Mouse (Mus musculus) heart, adult 2 months (tissue): ENCODE results near the gene AI597479. TPM values are rescaled to one million over a fixed set of nuclear protein-coding genes. Genes with fewer than 3 reads are reported as not detected.
A peak's percentile ranks its signal among the peaks of the same experiment; 100 is the strongest.

Source experiments
- DNase-seq, 2 experiments: peaks; one replicate each; pipeline ENCODE4 v3.0.0; 2021
- H3K27ac ChIP-seq: fragments of 200-600 bp; 2 replicates; pipeline ENCODE4 v1.8.1; 2022
- H3K27me3 ChIP-seq: fragments of 200-500 bp; 2 replicates; pipeline ENCODE4 v1.6.1; 2012; ENCODE audit warnings: mild to moderate bottlenecking, low read length, inconsistent platforms, mixed read lengths; ENCODE audit not compliant: control insufficient read depth, insufficient read depth
- H3K36me3 ChIP-seq: fragments of 200-500 bp; 2 replicates; pipeline ENCODE4 v1.6.1; 2012; ENCODE audit warnings: low read length, inconsistent platforms; ENCODE audit not compliant: control insufficient read depth, insufficient read depth
- H3K4me1 ChIP-seq: fragments of 200-500 bp; 2 replicates; pipeline ENCODE4 v1.6.1; 2011; ENCODE audit warnings: low read length; ENCODE audit not compliant: control insufficient read depth, insufficient read depth
- H3K4me3 ChIP-seq: fragments of 200-600 bp; 2 replicates; pipeline ENCODE4 v1.8.1; 2022
- H3K79me2 ChIP-seq: fragments of 200-500 bp; replicated peaks from 2 replicates; pipeline ENCODE4 v1.6.1; 2012; ENCODE audit warnings: mild to moderate bottlenecking, inconsistent platforms, low read length, moderate library complexity, mixed read lengths; ENCODE audit not compliant: control insufficient read depth, insufficient read depth
- H3K9ac ChIP-seq: fragments of 200-500 bp; 2 replicates; pipeline ENCODE4 v1.6.1; 2012; ENCODE audit warnings: low read depth, mild to moderate bottlenecking, control low read depth, inconsistent platforms, low read length, mixed read lengths
- CTCF ChIP-seq: fragments of 200-600 bp; IDR thresholded peaks from 2 replicates; pipeline ENCODE4 v1.8.1; 2022; ENCODE audit warnings: antibody characterized with exemption, mild to moderate bottlenecking, moderate library complexity
- EP300 ChIP-seq: fragments of 200-500 bp; IDR thresholded peaks from 2 replicates; pipeline ENCODE4 v1.6.1; 2011; ENCODE audit warnings: low read depth, low read length, control low read depth; ENCODE audit not compliant: insufficient read depth
- POLR2A ChIP-seq: fragments of 200-500 bp; IDR thresholded peaks from 2 replicates; pipeline ENCODE4 v1.6.1; 2011; ENCODE audit warnings: mild to moderate bottlenecking, low read depth, low read length, control low read depth; ENCODE audit not compliant: insufficient read depth
- WGBS: fragments of 180-500 bp; shearing (Covaris S2); methylation state at CpG from one replicate; pipeline ENCODE4 v1.1.7; 2018; 5-methylcytosine and 5-hydroxymethylcytosine counted together
- intact Hi-C: fragments of 180-260 bp; cut with DNase I; formaldehyde crosslinking; loops from one replicate; pipeline ENCODE4 v1.15.1; 2025
- long read RNA-seq: library from polyadenylated mRNA; stranded (forward); transcript quantifications from one replicate; pipeline ENCODE4 v2.0.0, GENCODE M21; 2021
- polyA plus RNA-seq: library from polyadenylated mRNA; depleted of rRNA; stranded (reverse); fragments of >200 nt; gene quantifications from 2 replicates; pipeline ENCODE4 v1.2.3, GENCODE M21; 2012; rRNA removed
- total RNA-seq, 2 experiments: library from RNA; stranded (reverse); gene quantifications; 2 replicates each; pipeline ENCODE4 v1.2.3; 2021

Gene AI597479
- total RNA-seq, result 10 to 100 TPM; 20.3 to 21.1 TPM
- 8.4 and 13.2 TPM in 2 replicates for polyA plus RNA-seq
- long read RNA-seq, transcript AI597479-201 (4 exons, 3,458 nt), result major isoform, 31 of 34 reads
- long read RNA-seq, partial matches to known transcripts, result 1 of 34 reads
- long read RNA-seq, other reads (novel, unspliced or antisense), result 2 of 34 reads

- intact Hi-C loops, result loop anchor here (10.0 kb wide), 4 partner anchors 244 to 1006 kb away; partner anchors contain the start of genes Mrps9, Nck2, Tex30 and Tpp2
These were observed at the start of gene AI597479, which contains the start of gene Tgfbrap1 for GRCm38 (mm10) chr1:43098031-43098984. TSS of gene AI597479 (plus strand) at chr1:43098710. TSS of gene Tgfbrap1 (minus strand) at chr1:43098637.

GRCm38 (mm10) chr1:43051903-43052302, 46.6 kb upstream of the AI597479 start:
- no peak overlapping the region for H3K27ac ChIP-seq
- no peaks in the 10 kb centered on the region for H3K27me3 ChIP-seq
- H3K4me1 ChIP-seq, result no peaks in the 10 kb centered on the region
- DNase-seq, result no peak
- H3K36me3 ChIP-seq, result no peaks in the 10 kb centered on the region; the same call in 1 of the 2 replicates
- intact Hi-C loops, result no loop called here
- H3K79me2 ChIP-seq, result no peaks in the 10 kb centered on the region
- no peak overlapping the region for H3K4me3 ChIP-seq
- no peak for TF ChIP-seq CTCF
- TF ChIP-seq EP300, result no peak
- no peak for TF ChIP-seq POLR2A
- no peak overlapping the region for H3K9ac ChIP-seq
- WGBS, result 91% methylated on average over 5 of the region's 5 CpGs

More at GRCm38 (mm10) chr1:43098031-43098984, at the start of gene AI597479, which contains the start of gene Tgfbrap1:
- Histone ChIP-seq H3K4me3 (peak within 1 kb of the TSS; percentile 98), H3K27ac (peak within 1 kb of the TSS; percentile 100), H3K27me3 (no peaks in the 10 kb centered on the region), H3K36me3 (no peaks in the 10 kb centered on the region; the same call in 1 of the 2 replicates), H3K4me1 (no peaks in the 10 kb centered on the region; the same call in 1 of the 2 replicates), H3K79me2 (no peaks in the 10 kb centered on the region), H3K9ac (peak within 1 kb of the TSS; percentile 92)
- WGBS, result under 1% methylated on average over 57 of the region's 57 CpGs
- DNase-seq, result peak; percentile 93 to 97
- TF ChIP-seq EP300 (peak; percentile 41; the same call in 1 of the 2 replicates), POLR2A (peak; percentile 90), CTCF (no peak)

GRCm38 (mm10) chr1:43065615-43066310, 32.7 kb upstream of the AI597479 start:
- no peaks in the 10 kb centered on the region for H3K79me2 ChIP-seq
- intact Hi-C loops, result loop anchor here (1.0 kb wide), 1 partner anchor 150 kb away; no protein-coding TSS in a partner anchor
- H3K4me1 ChIP-seq, result no peaks in the 10 kb centered on the region
- no peaks in the 10 kb centered on the region; the same call in 1 of the 2 replicates for H3K36me3 ChIP-seq
- H3K27ac ChIP-seq, result no peak overlapping the region
- no peak overlapping the region for H3K9ac ChIP-seq
- 63% methylated on average over 9 of the region's 9 CpGs for WGBS
- peak; percentile 21 to 45 for DNase-seq
- no peak for TF ChIP-seq POLR2A
- peak; percentile 74 for TF ChIP-seq CTCF
- H3K4me3 ChIP-seq, result no peak overlapping the region
- no peaks in the 10 kb centered on the region for H3K27me3 ChIP-seq

- Histone ChIP-seq H3K36me3 (no peaks in the 10 kb centered on the region; the same call in 1 of the 2 replicates), H3K4me3 (no peak overlapping the region), H3K27me3 (no peaks in the 10 kb centered on the region), H3K79me2 (no peaks in the 10 kb centered on the region), H3K4me1 (no peaks in the 10 kb centered on the region), H3K27ac (no peak overlapping the region), H3K9ac (no peak overlapping the region)
- TF ChIP-seq POLR2A (no peak), EP300 (no peak), CTCF (no peak)
- intact Hi-C loops, result loop anchor here (1.0 kb wide), 1 partner anchor 151 kb away; no protein-coding TSS in a partner anchor
- DNase-seq, result no peak
- 90% methylated on average over 8 of the region's 8 CpGs for WGBS
These were observed 31.9 kb upstream of the AI597479 start for GRCm38 (mm10) chr1:43066573-43066972.

- Histone ChIP-seq H3K27ac (no peak overlapping the region), H3K4me1 (no peaks in the 10 kb centered on the region), H3K79me2 (no peaks in the 10 kb centered on the region), H3K9ac (no peak overlapping the region), H3K27me3 (no peaks in the 10 kb centered on the region), H3K4me3 (no peak overlapping the region), H3K36me3 (no peaks in the 10 kb centered on the region; the same call in 1 of the 2 replicates)
- WGBS, result 61% methylated on average over 7 of the region's 7 CpGs
- TF ChIP-seq EP300, result no peak
- intact Hi-C loops, result no loop called here
- no peak for DNase-seq
These were observed 31.0 kb upstream of the AI597479 start for GRCm38 (mm10) chr1:43067551-43067950.
